Mouse (Mus musculus): ENCODE data around the gene Ankrd11. TPM values are rescaled to one million over a fixed set of nuclear protein-coding genes. Genes with fewer than 3 reads are reported as not detected.

Ankrd11 gene
- total and polyA plus RNA-seq, 2 experiments from 2014 or later, result 75.9 to 96.6 TPM

GRCm38 (mm10) chr8:122987255-122987654, 54.8 kb downstream of the Ankrd11 start:
- Histone ChIP-seq H3K4me2 (ENCODE audit: low read depth, low read length) (no peak overlapping the region), H3K9me3 (ENCODE audit: low read length) (no peaks in the 10 kb centered on the region), H3K27me3 (ENCODE audit: insufficient read depth, low read length) (no peaks in the 10 kb centered on the region), H3K4me1 (ENCODE audit: insufficient read depth, low read length) (no peaks in the 10 kb centered on the region), H3K9ac (replicated peaks; ENCODE audit: low read length) (no peak overlapping the region), H3K36me3 (ENCODE audit: insufficient read depth, low read length) (no peaks in the 10 kb centered on the region), H3K27ac (no peak overlapping the region), H3K4me3 (ENCODE audit: low read length) (no peak overlapping the region)
- no peak for TF ChIP-seq CTCF (IDR thresholded peaks at IDR 0.05; ENCODE audit: low read depth)
- no peak for ATAC-seq
- 35% methylated on average over 2 of the region's 2 CpGs for WGBS
- peak; percentile 14 for DNase-seq (ENCODE audit: low spot score)

GRCm38 (mm10) chr8:122986501-122987184, 55.4 kb downstream of the Ankrd11 start:
- Histone ChIP-seq H3K4me2 (ENCODE audit: low read depth, low read length) (no peak overlapping the region), H3K9ac (replicated peaks; ENCODE audit: low read length) (no peak overlapping the region), H3K27me3 (ENCODE audit: insufficient read depth, low read length) (no peaks in the 10 kb centered on the region), H3K4me1 (ENCODE audit: insufficient read depth, low read length) (no peaks in the 10 kb centered on the region), H3K27ac (no peak overlapping the region), H3K9me3 (ENCODE audit: low read length) (no peaks in the 10 kb centered on the region), H3K36me3 (ENCODE audit: insufficient read depth, low read length) (no peaks in the 10 kb centered on the region), H3K4me3 (ENCODE audit: low read length) (no peak overlapping the region)
- WGBS, result 89% methylated on average over 8 of the region's 8 CpGs
- no peak for DNase-seq (ENCODE audit: low spot score)
- no peak for ATAC-seq
- no peak for TF ChIP-seq CTCF (IDR thresholded peaks at IDR 0.05; ENCODE audit: low read depth)

- Histone ChIP-seq H3K9me3 (ENCODE audit: low read length) (no peaks in the 10 kb centered on the region), H3K4me1 (ENCODE audit: insufficient read depth, low read length) (peaks cover 5% of the 10 kb centered on the region; the same call in 1 of the 2 replicates), H3K4me2 (ENCODE audit: low read depth, low read length) (no peak overlapping the region), H3K9ac (replicated peaks; ENCODE audit: low read length) (no peak overlapping the region), H3K36me3 (ENCODE audit: insufficient read depth, low read length) (no peaks in the 10 kb centered on the region), H3K27me3 (ENCODE audit: insufficient read depth, low read length) (no peaks in the 10 kb centered on the region), H3K4me3 (ENCODE audit: low read length) (no peak overlapping the region), H3K27ac (no peak overlapping the region)
- no peak for DNase-seq (ENCODE audit: low spot score)
- no peak for ATAC-seq
- 86% methylated on average over 3 of the region's 3 CpGs for WGBS
- TF ChIP-seq CTCF (IDR thresholded peaks at IDR 0.05; ENCODE audit: low read depth), result no peak
These were observed 57.9 kb downstream of the Ankrd11 start for GRCm38 (mm10) chr8:122984175-122984574.

GRCm38 (mm10) chr8:122983178-122983942, 58.7 kb downstream of the Ankrd11 start:
- H3K4me1 ChIP-seq (ENCODE audit: insufficient read depth, low read length), result peaks cover 5% of the 10 kb centered on the region; the same call in 1 of the 2 replicates
- H3K4me3 ChIP-seq (ENCODE audit: low read length), result no peak overlapping the region
- 87% methylated on average over 19 of the region's 19 CpGs for WGBS
- no peaks in the 10 kb centered on the region for H3K27me3 ChIP-seq (ENCODE audit: insufficient read depth, low read length)
- H3K27ac ChIP-seq, result no peak overlapping the region
- TF ChIP-seq CTCF (IDR thresholded peaks at IDR 0.05; ENCODE audit: low read depth), result no peak
- no peak overlapping the region for H3K9ac ChIP-seq (replicated peaks; ENCODE audit: low read length)
- DNase-seq (ENCODE audit: low spot score) (no peak), ATAC-seq (no peak)
- H3K36me3 ChIP-seq (ENCODE audit: insufficient read depth, low read length), result no peaks in the 10 kb centered on the region
- H3K9me3 ChIP-seq (ENCODE audit: low read length), result no peaks in the 10 kb centered on the region
- H3K4me2 ChIP-seq (ENCODE audit: low read depth, low read length), result no peak overlapping the region

GRCm38 (mm10) chr8:122981646-122982045, 60.4 kb downstream of the Ankrd11 start:
- H3K36me3 ChIP-seq (ENCODE audit: insufficient read depth, low read length), result no peaks in the 10 kb centered on the region
- WGBS, result 84% methylated on average over 5 of the region's 5 CpGs
- no peak overlapping the region for H3K4me2 ChIP-seq (ENCODE audit: low read depth, low read length)

GRCm38 (mm10) chr8:122979865-122980509, 62.1 kb downstream of the Ankrd11 start:
- no peak for TF ChIP-seq CTCF (IDR thresholded peaks at IDR 0.05; ENCODE audit: low read depth)
- Histone ChIP-seq H3K36me3 (ENCODE audit: insufficient read depth, low read length) (no peaks in the 10 kb centered on the region), H3K4me2 (ENCODE audit: low read depth, low read length) (no peak overlapping the region), H3K9ac (replicated peaks; ENCODE audit: low read length) (no peak overlapping the region), H3K27ac (no peak overlapping the region), H3K4me3 (ENCODE audit: low read length) (no peak overlapping the region), H3K4me1 (ENCODE audit: insufficient read depth, low read length) (peaks cover 5% of the 10 kb centered on the region; the same call in 1 of the 2 replicates), H3K9me3 (ENCODE audit: low read length) (no peaks in the 10 kb centered on the region), H3K27me3 (ENCODE audit: insufficient read depth, low read length) (no peaks in the 10 kb centered on the region)
- no peak for DNase-seq (ENCODE audit: low spot score)
- no peak for ATAC-seq
- 60% methylated on average over 10 of the region's 10 CpGs for WGBS

More at GRCm38 (mm10) chr8:122981646-122982045, 60.4 kb downstream of the Ankrd11 start:
- TF ChIP-seq CTCF (IDR thresholded peaks at IDR 0.05; ENCODE audit: low read depth), result no peak
- H3K27me3 ChIP-seq (ENCODE audit: insufficient read depth, low read length), result no peaks in the 10 kb centered on the region
- DNase-seq (ENCODE audit: low spot score) (no peak), ATAC-seq (no peak)
- H3K9me3 ChIP-seq (ENCODE audit: low read length), result no peaks in the 10 kb centered on the region
- no peak overlapping the region for H3K4me3 ChIP-seq (ENCODE audit: low read length)
- H3K4me1 ChIP-seq (ENCODE audit: insufficient read depth, low read length), result peaks cover 5% of the 10 kb centered on the region; the same call in 1 of the 2 replicates
- H3K9ac ChIP-seq (replicated peaks; ENCODE audit: low read length), result no peak overlapping the region
- no peak overlapping the region for H3K27ac ChIP-seq
